Mouse (Mus musculus): ENCODE measurements around the gene Etl4.

DNA sequence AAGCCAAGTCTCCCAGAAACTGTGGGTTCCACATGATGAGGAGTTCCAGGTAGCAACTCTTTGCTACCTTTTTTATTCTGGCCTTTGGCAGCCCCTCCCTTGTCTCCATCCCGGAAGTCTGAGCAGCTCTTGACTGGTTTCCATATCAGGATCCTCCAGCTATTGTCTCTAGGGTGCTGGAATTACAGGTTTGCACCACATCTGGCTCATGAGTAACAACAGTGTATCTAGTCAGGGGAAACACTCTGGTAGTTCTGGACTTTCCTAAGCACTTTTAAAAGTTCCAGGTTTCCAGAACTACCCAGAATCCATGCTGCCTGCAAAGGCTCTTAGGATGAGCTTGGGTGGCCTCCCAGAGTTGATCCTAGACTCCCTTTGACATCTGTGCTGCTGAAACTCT is 640.4 kb downstream of the Etl4 start:
- TF ChIP-seq CTCF (IDR thresholded peaks at IDR 0.05; ENCODE audit: low read depth) (no peak), EP300 (optimal IDR thresholded peaks at IDR 0.05) (no peak)
